Mouse (Mus musculus) stomach, embryonic 15.5 days (tissue): ENCODE measurements around the gene Pik3c2g. TPM values are rescaled to one million over a fixed set of nuclear protein-coding genes. Genes with fewer than 3 reads are reported as not detected.

Experiments used
- ATAC-seq: fragments of 200-750 bp; cut with Nextera tagmentation; 2 replicates; pipeline ENCODE4 v1.8.0; 2017; ENCODE audit warnings: low read depth, moderate number of reproducible peaks, moderate TSS enrichment; ENCODE audit not compliant: insufficient read depth, low FRiP score
- H3K27ac ChIP-seq: fragments of 300-500 bp; sonication (generic); 2 replicates; pipeline ENCODE4 v1.5.1; 2015; ENCODE audit warnings: mild to moderate bottlenecking, inconsistent platforms
- H3K27me3 ChIP-seq: fragments of 300-500 bp; sonication (generic); replicated peaks from 2 replicates; pipeline ENCODE4 v1.6.1; 2015; ENCODE audit warnings: inconsistent platforms
- H3K36me3 ChIP-seq: fragments of 300-500 bp; sonication (generic); 2 replicates; pipeline ENCODE4 v1.6.1; 2015; ENCODE audit warnings: inconsistent platforms
- H3K4me1 ChIP-seq: fragments of 300-500 bp; sonication (generic); 2 replicates; pipeline ENCODE4 v1.6.1; 2015; ENCODE audit warnings: inconsistent platforms
- H3K4me2 ChIP-seq: fragments of 300-500 bp; sonication (generic); 2 replicates; pipeline ENCODE4 v1.6.1; 2015; ENCODE audit warnings: mild to moderate bottlenecking, inconsistent platforms
- H3K4me3 ChIP-seq: fragments of 300-500 bp; sonication (generic); replicated peaks from 2 replicates; pipeline ENCODE4 v1.5.1; 2015; ENCODE audit warnings: inconsistent platforms
- H3K9ac ChIP-seq: fragments of 300-500 bp; sonication (generic); 2 replicates; pipeline ENCODE4 v1.6.1; 2015; ENCODE audit warnings: inconsistent platforms
- H3K9me3 ChIP-seq: fragments of 300-500 bp; sonication (generic); 2 replicates; pipeline ENCODE4 v1.6.1; 2016; ENCODE audit warnings: inconsistent platforms
- WGBS: fragments of 180-500 bp; shearing (Covaris S2); methylation state at CpG from one replicate; pipeline ENCODE4 v1.1.7; 2015; 5-methylcytosine and 5-hydroxymethylcytosine counted together
- polyA plus RNA-seq: library from polyadenylated mRNA; unstranded; fragments of >200 nt; fragmentation: Nextera tagmentation; extraction: Ambion mirVana; gene quantifications from 2 replicates; pipeline ENCODE4 v1.2.1, GENCODE M21; 2015

Gene Pik3c2g
- polyA plus RNA-seq, 1 experiment from 2014 or later: 3.5 TPM

DNA sequence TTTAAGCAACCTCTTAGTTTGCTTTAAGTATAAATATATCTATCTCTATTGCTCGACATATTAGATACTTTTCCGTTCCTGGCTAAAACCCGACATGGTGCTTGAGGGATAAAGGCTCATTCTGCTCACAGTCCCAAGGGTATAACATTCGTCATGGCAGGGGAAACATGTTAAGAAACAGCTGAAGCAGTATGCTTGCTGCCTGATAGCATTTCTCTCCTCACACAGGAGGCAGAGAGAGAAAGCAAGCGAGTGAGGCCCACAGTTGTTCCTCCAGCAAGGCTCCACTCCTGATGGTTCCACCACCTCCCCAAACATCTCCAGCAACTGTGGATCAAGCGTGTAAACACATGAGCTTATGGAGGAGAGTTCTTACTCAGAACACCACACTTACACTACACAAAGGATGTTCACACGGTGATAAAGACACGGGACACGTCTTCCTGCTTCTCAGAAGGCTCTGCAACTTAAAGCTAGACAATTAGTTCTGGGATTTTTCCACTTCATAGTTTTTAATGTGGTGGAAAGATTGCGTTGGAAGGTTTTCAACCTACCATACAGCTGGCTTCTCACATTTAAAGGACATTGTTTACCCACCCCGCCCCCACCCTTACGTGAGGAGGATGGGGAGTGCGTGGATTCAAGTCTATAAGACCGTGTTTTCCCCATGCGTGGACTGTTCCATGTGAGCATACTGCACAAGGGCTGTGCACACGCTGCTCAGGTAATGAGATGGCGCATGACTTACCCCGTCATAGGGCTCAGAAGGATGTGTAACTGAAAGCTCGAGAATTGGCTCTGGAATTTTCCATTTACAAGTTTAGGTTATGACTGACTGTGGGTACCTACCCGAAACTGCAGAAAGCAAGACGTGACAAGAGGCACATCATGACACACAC, 264.9 kb downstream of the Pik3c2g start:
- WGBS: 86% methylated on average over 21 of the region's 21 CpGs

DNA sequence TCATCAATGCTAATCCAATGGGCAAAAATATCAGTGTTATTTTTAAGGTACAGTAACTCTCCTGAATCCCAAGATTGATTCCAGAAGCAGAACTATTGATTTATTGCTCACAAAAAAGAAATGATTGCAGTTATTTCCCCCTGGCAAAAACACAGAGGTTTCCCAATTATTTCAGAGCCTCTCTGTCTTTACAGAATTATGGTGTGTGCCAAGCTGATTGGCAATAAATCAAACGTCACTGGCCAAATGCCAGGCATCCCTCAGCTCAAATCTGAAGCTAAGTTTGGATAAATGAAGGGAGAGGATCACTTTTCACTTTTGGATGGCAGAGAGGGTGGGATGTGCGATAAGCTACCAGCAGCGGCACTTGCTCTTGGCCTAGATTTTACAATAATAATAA, 265.8 kb downstream of the Pik3c2g start:
- Histone ChIP-seq H3K27ac (no peak overlapping the region), H3K4me1 (no peaks in the 10 kb centered on the region), H3K27me3 (no peaks in the 10 kb centered on the region), H3K9me3 (no peaks in the 10 kb centered on the region), H3K9ac (no peak overlapping the region), H3K4me3 (no peak overlapping the region), H3K36me3 (no peaks in the 10 kb centered on the region), H3K4me2 (no peak overlapping the region)
- ATAC-seq: no peak
- WGBS: 78% methylated on average over 3 of the region's 3 CpGs

More for the DNA sequence above, 264.9 kb downstream of the Pik3c2g start:
- no peak overlapping the region for H3K4me2 ChIP-seq
- no peaks in the 10 kb centered on the region for H3K36me3 ChIP-seq
- H3K27ac ChIP-seq: no peak overlapping the region
- no peaks in the 10 kb centered on the region for H3K9me3 ChIP-seq
- no peak overlapping the region for H3K4me3 ChIP-seq
- no peaks in the 10 kb centered on the region for H3K4me1 ChIP-seq
- no peaks in the 10 kb centered on the region for H3K27me3 ChIP-seq
- ATAC-seq: no peak
- H3K9ac ChIP-seq: no peak overlapping the region

DNA sequence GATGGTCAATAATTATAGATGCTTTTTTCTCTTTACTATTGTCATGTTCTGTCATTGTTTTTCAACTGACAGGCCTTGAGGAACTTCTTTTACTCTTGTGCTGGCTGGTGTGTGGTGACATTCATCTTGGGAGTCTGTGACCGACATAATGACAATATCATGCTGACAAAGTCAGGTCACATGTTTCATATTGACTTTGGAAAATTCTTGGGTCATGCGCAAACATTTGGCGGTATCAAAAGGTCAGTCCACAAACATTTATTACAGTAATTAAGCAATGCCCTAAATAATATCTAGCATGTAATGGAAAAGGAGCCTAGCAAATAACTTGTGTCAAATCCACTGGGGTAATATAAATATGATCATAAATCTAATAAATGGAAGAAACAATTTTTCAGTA, 273.1 kb downstream of the Pik3c2g start:
- H3K27ac ChIP-seq: no peak overlapping the region
- WGBS: 86% methylated on average over 3 of the region's 3 CpGs
- no peaks in the 10 kb centered on the region for H3K9me3 ChIP-seq
- H3K27me3 ChIP-seq: no peaks in the 10 kb centered on the region
- H3K9ac ChIP-seq: no peak overlapping the region
- H3K4me3 ChIP-seq: no peak overlapping the region
- no peaks in the 10 kb centered on the region for H3K4me1 ChIP-seq
- no peak overlapping the region for H3K4me2 ChIP-seq
- no peak for ATAC-seq
- no peaks in the 10 kb centered on the region for H3K36me3 ChIP-seq

DNA sequence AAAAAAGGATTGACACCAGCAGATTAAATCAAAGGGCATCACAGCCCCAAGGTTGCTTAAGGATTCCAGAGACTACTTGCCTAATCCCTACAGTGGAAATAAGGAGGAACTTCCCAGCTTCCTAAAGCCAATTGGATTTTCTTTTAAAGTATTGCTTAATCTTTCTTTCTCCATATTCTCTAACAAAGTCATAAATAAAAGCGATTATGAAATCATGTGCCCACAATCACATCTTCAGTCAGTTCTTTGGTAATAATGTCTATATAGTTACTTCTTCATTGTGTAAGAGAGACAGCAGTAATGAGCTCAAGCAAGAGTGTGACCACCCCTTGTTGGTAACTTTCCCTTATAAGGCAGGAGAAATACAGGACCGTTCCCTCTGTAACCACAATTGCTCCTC, 274.5 kb downstream of the Pik3c2g start:
- H3K9me3 ChIP-seq: no peaks in the 10 kb centered on the region
- no peak overlapping the region for H3K4me2 ChIP-seq
- H3K4me3 ChIP-seq: no peak overlapping the region
- no peaks in the 10 kb centered on the region for H3K36me3 ChIP-seq
- H3K4me1 ChIP-seq: no peaks in the 10 kb centered on the region
- no peak for ATAC-seq
- WGBS: 75% methylated on average over 2 of the region's 2 CpGs
- no peak overlapping the region for H3K9ac ChIP-seq
- no peak overlapping the region for H3K27ac ChIP-seq
- H3K27me3 ChIP-seq: no peaks in the 10 kb centered on the region

DNA sequence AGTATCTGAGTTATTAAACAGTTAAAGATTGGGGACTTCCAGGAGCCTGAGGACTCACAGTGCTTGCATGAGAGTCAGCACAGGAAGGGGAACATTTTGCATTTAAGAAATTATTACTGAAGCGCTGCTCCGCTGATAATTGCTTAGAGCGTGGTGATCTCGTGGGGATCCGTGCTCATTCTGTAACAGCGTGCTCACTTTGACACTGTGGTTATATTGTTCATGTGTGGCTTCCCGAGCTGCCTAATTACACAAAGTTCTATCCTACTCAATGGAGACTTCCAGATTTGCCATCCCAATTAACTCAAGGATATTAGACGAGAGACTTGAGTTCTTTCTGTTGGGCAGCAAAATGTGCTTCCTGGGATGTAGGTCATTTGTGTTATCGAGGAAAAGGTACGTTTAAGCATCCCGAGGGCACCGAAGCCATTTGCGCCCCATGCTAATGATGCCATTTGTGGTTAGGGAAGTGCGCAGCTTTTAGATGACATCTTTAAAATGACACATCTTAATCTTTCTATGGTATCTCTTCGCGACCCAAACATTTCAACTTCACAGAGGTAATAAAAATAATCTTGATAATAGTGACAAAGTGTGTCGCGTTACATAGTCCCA, 278.1 kb downstream of the Pik3c2g start:
- WGBS: 92% methylated on average over 18 of the region's 18 CpGs
- no peak for ATAC-seq

DNA sequence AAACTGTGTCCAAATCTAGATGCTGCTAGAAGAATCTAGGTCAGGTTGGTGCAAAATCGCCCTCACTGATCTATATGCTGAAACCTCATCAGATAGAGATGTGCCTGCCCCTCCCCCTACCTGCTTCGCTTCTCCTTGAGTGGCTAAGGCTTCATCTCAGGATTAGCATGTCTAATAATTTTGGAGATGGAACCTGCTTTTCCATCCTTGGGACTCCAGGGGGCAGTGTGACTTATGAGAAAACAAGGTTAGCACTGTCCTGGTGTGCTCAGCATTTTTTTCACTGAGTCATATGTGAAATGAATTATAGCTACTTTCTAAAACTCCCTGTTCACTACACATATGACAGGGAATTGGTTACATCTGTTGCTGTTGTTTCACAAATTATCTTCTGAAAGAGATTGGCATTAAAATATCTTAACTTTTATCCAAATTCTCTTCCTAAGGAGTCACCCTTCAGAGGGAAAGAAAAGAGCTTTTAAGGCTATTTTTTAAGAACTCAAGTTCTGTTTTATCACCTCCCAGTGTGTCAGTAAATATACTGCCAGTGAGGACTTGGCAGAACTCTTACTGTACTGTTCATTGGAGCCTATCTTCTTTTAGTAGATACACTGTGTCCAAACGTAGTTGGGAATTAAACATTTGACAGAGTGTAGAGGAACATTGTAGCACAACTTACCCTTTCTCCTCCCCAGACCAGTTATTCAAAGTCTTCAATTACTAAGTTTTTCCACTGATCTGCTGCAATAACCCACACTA, 287.6 kb downstream of the Pik3c2g start:
- WGBS: 54% methylated on average over 3 of the region's 3 CpGs
- H3K27ac ChIP-seq: no peak overlapping the region
- H3K27me3 ChIP-seq: no peaks in the 10 kb centered on the region
- no peak overlapping the region for H3K4me3 ChIP-seq
- H3K4me1 ChIP-seq: no peaks in the 10 kb centered on the region
- H3K4me2 ChIP-seq: no peak overlapping the region
- no peak overlapping the region for H3K9ac ChIP-seq
- peak; percentile 14; the same call in 1 of the 2 replicates for ATAC-seq
- no peaks in the 10 kb centered on the region for H3K9me3 ChIP-seq
- no peaks in the 10 kb centered on the region for H3K36me3 ChIP-seq

More for the DNA sequence above, 278.1 kb downstream of the Pik3c2g start:
- no peak overlapping the region for H3K4me3 ChIP-seq
- no peak overlapping the region for H3K27ac ChIP-seq
- H3K4me2 ChIP-seq: no peak overlapping the region
- no peaks in the 10 kb centered on the region for H3K4me1 ChIP-seq
- H3K27me3 ChIP-seq: no peaks in the 10 kb centered on the region
- H3K36me3 ChIP-seq: no peaks in the 10 kb centered on the region
- no peak overlapping the region for H3K9ac ChIP-seq
- no peaks in the 10 kb centered on the region for H3K9me3 ChIP-seq

DNA sequence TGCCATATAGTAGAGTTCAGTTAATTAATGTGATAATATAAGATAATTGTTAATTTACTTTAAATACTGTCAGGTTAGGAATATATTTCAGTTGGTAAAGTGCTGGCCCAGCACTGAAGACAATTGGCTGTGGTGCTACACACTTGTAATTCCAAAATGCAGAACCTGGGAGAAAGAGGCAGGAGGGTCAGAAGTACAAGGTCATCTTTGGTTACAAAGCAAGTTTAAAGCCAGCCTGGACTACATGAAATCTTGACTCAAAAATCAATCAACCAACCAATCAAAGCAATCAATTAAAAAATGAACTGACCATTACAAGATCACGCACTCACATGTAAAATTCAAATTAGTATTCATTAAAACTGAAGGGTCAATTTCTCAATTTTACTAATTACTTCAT, 289.7 kb downstream of the Pik3c2g start:
- no peak overlapping the region for H3K4me2 ChIP-seq
- H3K27ac ChIP-seq: no peak overlapping the region
- H3K4me3 ChIP-seq: no peak overlapping the region
- no peak overlapping the region for H3K9ac ChIP-seq
- no peaks in the 10 kb centered on the region for H3K27me3 ChIP-seq
- 90% methylated on average over 1 of the region's 1 CpGs for WGBS
- no peaks in the 10 kb centered on the region for H3K4me1 ChIP-seq
- no peaks in the 10 kb centered on the region for H3K36me3 ChIP-seq
- no peak for ATAC-seq
- no peaks in the 10 kb centered on the region for H3K9me3 ChIP-seq

DNA sequence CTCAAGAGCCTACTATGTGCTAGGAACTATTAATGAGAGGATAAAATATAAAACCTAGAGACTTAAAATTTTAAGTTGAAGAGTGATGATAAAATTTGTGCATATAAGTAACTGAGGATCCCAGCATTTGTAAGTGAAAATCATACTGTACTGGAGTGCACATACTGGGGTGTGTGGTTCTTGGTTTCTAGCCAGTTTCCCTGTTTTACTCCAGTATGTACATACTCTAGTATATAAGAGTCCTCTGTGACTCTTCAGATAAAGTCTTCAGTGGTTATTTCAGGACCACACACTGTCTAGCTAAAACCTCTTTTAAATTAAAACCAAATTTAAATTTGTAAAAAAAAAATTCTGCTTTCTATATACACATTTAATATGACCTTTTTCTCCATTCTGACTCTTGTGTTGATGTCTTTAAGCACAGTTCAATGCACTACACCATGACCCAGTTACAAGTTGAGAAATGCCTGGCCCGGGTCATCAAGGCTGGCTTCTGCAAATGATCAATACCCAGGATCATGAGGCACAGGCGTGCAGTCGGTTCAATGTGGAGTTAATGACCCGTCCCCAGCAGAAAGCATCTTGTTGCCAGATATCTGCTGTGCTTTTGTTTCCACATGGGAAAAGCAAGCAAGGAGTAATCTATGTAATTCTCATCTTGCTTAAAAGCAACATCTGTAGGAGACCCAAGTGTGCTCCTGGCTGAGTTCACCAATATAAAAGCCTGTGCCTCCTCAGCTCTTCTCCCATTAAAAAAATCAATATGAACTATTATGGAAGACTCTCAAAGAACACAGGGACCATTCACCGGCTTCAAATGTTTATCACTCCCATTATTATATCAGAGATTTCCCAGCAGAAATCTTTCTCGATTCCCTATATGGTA, 290.7 kb downstream of the Pik3c2g start:
- Histone ChIP-seq H3K27ac (0 out of 2 replicates have a peak overlapping the region, but pooled peaks have one; percentile 51), H3K9ac (no peak overlapping the region)
- 57% methylated on average over 6 of the region's 6 CpGs for WGBS

DNA sequence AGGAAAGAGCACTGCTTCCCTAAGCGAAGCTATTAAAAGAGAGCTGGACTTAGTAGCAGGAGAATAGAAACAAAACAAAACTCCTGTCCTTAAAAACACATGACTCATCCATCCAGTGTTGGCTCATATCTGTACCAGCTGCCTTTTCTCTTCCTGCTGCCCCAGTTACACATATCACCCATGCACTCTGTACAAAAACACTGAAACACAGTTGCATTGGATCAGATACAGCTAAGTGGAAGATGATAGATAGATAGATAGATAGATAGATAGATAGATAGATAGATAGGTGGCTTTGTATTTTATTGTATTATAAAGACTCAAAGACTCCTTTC, 291.3 kb downstream of the Pik3c2g start:
- ATAC-seq: no peak

More for the DNA sequence above, 290.7 kb downstream of the Pik3c2g start:
- H3K36me3 ChIP-seq: no peaks in the 10 kb centered on the region
- no peaks in the 10 kb centered on the region for H3K4me1 ChIP-seq
- no peaks in the 10 kb centered on the region for H3K9me3 ChIP-seq
- ATAC-seq: no peak
- no peak overlapping the region for H3K4me2 ChIP-seq
- H3K27me3 ChIP-seq: no peaks in the 10 kb centered on the region
- H3K4me3 ChIP-seq: no peak overlapping the region

DNA sequence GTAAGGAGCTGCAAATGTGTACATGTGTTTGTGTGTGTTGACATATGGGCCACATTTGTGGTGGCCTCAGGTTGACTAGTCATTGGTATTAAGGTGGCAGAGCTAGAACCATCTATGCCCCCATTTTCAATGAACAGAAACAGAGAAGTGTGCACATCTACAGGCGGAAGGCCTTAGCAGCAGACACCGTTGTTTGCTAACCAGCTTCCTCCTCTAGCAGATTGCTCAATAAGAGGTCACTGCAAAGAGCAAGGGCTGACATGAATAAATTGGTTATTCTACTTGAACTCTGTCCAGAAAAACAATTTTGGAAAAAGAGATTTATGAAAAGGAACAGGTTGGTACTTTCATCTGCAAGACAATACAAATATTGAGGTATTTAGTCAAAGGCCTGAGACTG, 295.1 kb downstream of the Pik3c2g start:
- no peaks in the 10 kb centered on the region for H3K36me3 ChIP-seq
- H3K27ac ChIP-seq: no peak overlapping the region
- H3K4me2 ChIP-seq: no peak overlapping the region
- H3K4me1 ChIP-seq: no peaks in the 10 kb centered on the region
- no peak overlapping the region for H3K9ac ChIP-seq
- no peaks in the 10 kb centered on the region for H3K9me3 ChIP-seq
- H3K27me3 ChIP-seq: no peaks in the 10 kb centered on the region
- H3K4me3 ChIP-seq: no peak overlapping the region
- WGBS: 59% methylated on average over 2 of the region's 2 CpGs
- ATAC-seq: no peak

More for the DNA sequence above, 291.3 kb downstream of the Pik3c2g start:
- no peak overlapping the region for H3K4me2 ChIP-seq
- no peaks in the 10 kb centered on the region for H3K4me1 ChIP-seq
- no peaks in the 10 kb centered on the region for H3K36me3 ChIP-seq
- H3K27me3 ChIP-seq: no peaks in the 10 kb centered on the region
- no peak overlapping the region for H3K9ac ChIP-seq
- H3K4me3 ChIP-seq: no peak overlapping the region
- H3K9me3 ChIP-seq: no peaks in the 10 kb centered on the region
- 38% methylated on average over 1 of the region's 1 CpGs for WGBS
- H3K27ac ChIP-seq: no peak overlapping the region

DNA sequence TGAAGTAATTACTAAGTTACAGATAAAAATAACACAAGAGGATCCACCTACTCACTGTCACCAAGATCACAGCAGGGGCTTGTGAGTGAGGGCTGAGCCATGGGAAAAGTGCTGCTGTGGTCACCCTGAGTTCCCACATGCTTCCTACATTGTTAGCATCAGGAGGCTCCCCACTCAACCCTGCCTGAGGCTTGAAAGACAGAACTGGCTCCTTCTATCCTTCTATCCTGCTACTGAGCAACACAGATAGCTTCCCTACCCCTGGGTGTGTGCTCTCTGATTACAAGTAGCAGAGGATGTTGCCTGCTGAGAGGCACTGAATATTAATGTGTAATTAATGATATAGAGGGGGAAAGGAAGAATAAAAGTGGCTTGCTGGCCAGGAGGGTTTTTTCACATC, 300.2 kb downstream of the Pik3c2g start:
- H3K9me3 ChIP-seq: no peaks in the 10 kb centered on the region
- H3K4me1 ChIP-seq: 0 out of 2 replicates have a peak, but pooled peaks cover 6% of the 10 kb centered on the region
- no peak overlapping the region for H3K4me3 ChIP-seq
- H3K36me3 ChIP-seq: no peaks in the 10 kb centered on the region
- no peak overlapping the region for H3K9ac ChIP-seq
- no peaks in the 10 kb centered on the region for H3K27me3 ChIP-seq
- no peak overlapping the region for H3K27ac ChIP-seq
- no peak for ATAC-seq
- H3K4me2 ChIP-seq: no peak overlapping the region
